Mouse (Mus musculus) lung, postnatal 0 days (tissue): ENCODE data around the gene Rif1. TPM values are rescaled to one million over a fixed set of nuclear protein-coding genes. Genes with fewer than 3 reads are reported as not detected.
A peak's percentile ranks its signal among the peaks of the same experiment; 100 is the strongest.

Source experiments
- ATAC-seq: fragments of 200-750 bp; cut with Nextera tagmentation; 2 replicates; pipeline ENCODE4 v1.8.0; 2017; ENCODE audit warnings: moderate library complexity
- DNase-seq: peaks from one replicate; pipeline ENCODE4 v3.0.0-alpha.2; 2016; ENCODE audit warnings: low spot score
- H3K27ac ChIP-seq: fragments of 300-500 bp; sonication (generic); 2 replicates; pipeline ENCODE4 v1.5.1; 2014; ENCODE audit warnings: antibody characterized with exemption, mild to moderate bottlenecking, low read length, mixed read lengths
- H3K27me3 ChIP-seq: fragments of 300-500 bp; sonication (generic); replicated peaks from 2 replicates; pipeline ENCODE4 v1.6.1; 2014; ENCODE audit warnings: low read length, mixed read lengths; ENCODE audit not compliant: insufficient read depth
- H3K36me3 ChIP-seq: fragments of 300-500 bp; sonication (generic); 2 replicates; pipeline ENCODE4 v1.6.1; 2014; ENCODE audit warnings: low read length, mixed read lengths; ENCODE audit not compliant: insufficient read depth
- H3K4me1 ChIP-seq: fragments of 300-500 bp; sonication (generic); 2 replicates; pipeline ENCODE4 v1.6.1; 2014; ENCODE audit warnings: antibody characterized with exemption, low read depth, low read length, mixed read lengths; ENCODE audit not compliant: insufficient read depth
- H3K4me2 ChIP-seq: fragments of 300-500 bp; sonication (generic); replicated peaks from 2 replicates; pipeline ENCODE4 v1.6.1; 2014; ENCODE audit warnings: low read depth, mild to moderate bottlenecking, low read length, moderate library complexity, mixed read lengths
- H3K4me3 ChIP-seq: fragments of 300-500 bp; sonication (generic); 2 replicates; pipeline ENCODE4 v1.5.1; 2014; ENCODE audit warnings: low read depth, low read length
- H3K9ac ChIP-seq: fragments of 300-500 bp; sonication (generic); replicated peaks from 2 replicates; pipeline ENCODE4 v1.6.1; 2014; ENCODE audit warnings: low read depth, mild to moderate bottlenecking
- H3K9me3 ChIP-seq: fragments of 300-500 bp; sonication (generic); 2 replicates; pipeline ENCODE4 v1.6.1; 2016; ENCODE audit warnings: low read length, mixed read lengths
- CTCF ChIP-seq: IDR thresholded peaks from 2 replicates; pipeline ENCODE4 v1.5.1; 2016; ENCODE audit warnings: antibody characterized with exemption, mild to moderate bottlenecking
- EP300 ChIP-seq: IDR thresholded peaks from 2 replicates; pipeline ENCODE4 v1.6.1; 2016; ENCODE audit warnings: antibody characterized with exemption, mild to moderate bottlenecking, control low read depth
- WGBS: fragments of 180-500 bp; shearing (Covaris S2); extraction: QIAGEN DNeasy Blood & Tissue Kit; methylation state at CpG from one replicate; pipeline ENCODE4 v1.1.7; 2014; 5-methylcytosine and 5-hydroxymethylcytosine counted together
- polyA plus RNA-seq: library from polyadenylated mRNA; unstranded; fragments of >200 nt; fragmentation: Nextera tagmentation; extraction: Ambion mirVana; gene quantifications from 2 replicates; pipeline ENCODE4 v1.2.1, GENCODE M21; 2015

Rif1 gene
- polyA plus RNA-seq, 1 experiment from 2014 or later, result 14.4 TPM

DNA sequence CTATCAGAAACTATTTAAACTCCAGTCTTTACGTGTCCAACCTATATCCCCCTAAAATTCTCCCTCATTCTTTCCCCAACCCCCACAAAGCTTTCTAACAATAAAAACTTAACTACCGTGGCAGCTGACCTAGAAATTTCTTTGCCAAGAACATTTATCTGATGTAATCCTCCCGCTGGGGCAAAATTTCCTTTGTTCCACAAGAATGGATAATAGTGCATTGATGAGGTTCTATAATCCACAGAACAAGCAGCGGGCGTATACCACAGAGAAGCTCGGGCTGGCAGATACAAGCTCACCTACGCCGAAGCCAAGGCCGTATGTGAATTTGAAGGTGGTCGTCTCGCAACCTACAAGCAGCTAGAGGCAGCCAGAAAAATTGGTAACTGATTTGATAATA, 29.1 kb upstream of the Rif1 start:
- TF ChIP-seq CTCF (no peak), EP300 (no peak)
- Histone ChIP-seq H3K4me3 (no peak overlapping the region), H3K4me2 (no peak overlapping the region), H3K9ac (no peak overlapping the region), H3K36me3 (no peaks in the 10 kb centered on the region), H3K27ac (no peak overlapping the region), H3K4me1 (no peaks in the 10 kb centered on the region), H3K9me3 (no peaks in the 10 kb centered on the region), H3K27me3 (no peaks in the 10 kb centered on the region)
- no peak for ATAC-seq
- no peak for DNase-seq
- 89% methylated on average over 11 of the region's 11 CpGs for WGBS

DNA sequence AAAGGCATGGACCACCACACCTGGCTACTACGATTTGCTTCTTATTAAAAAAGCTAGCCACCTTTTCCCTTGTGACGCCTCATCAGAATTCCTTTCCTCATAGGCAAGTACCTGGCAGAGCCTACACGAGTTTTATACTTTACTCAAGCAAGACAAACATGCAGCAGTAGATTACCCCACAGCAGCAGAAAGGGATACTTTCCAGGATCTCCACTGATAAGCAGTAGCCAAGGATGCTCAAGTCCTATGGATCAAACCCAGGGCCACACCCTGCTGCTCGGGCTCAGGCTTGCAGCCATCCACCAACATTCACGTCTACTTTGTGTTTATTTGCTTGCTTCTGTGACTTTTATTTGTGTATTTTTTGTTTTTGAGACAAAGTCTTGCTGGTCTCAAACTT, 26.6 kb upstream of the Rif1 start:
- Histone ChIP-seq H3K4me3 (no peak overlapping the region), H3K4me1 (no peaks in the 10 kb centered on the region), H3K36me3 (no peaks in the 10 kb centered on the region), H3K9ac (no peak overlapping the region), H3K27me3 (no peaks in the 10 kb centered on the region), H3K9me3 (no peaks in the 10 kb centered on the region), H3K27ac (no peak overlapping the region), H3K4me2 (no peak overlapping the region)
- ATAC-seq (no peak), DNase-seq (no peak)
- WGBS, result 69% methylated on average over 5 of the region's 5 CpGs
- TF ChIP-seq EP300, result no peak
- TF ChIP-seq CTCF, result no peak

DNA sequence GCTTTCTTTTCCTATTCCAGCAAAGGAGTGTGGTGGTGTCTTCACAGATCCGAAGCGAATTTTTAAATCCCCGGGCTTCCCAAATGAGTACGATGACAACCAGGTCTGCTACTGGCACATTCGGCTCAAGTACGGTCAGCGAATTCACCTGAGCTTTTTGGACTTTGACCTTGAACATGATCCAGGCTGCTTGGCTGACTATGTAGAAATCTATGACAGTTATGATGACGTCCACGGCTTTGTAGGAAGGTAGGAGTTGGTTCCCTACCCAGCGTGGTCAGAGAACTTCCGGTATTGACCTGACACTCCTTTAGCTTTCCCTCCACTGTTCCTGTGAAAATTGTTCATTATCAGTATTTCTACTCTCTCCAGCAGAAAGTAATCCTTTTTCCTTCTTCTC, 21.8 kb upstream of the Rif1 start:
- Histone ChIP-seq H3K36me3 (no peaks in the 10 kb centered on the region), H3K9ac (no peak overlapping the region), H3K4me1 (no peaks in the 10 kb centered on the region), H3K4me3 (no peak overlapping the region), H3K27me3 (no peaks in the 10 kb centered on the region), H3K9me3 (no peaks in the 10 kb centered on the region), H3K4me2 (no peak overlapping the region), H3K27ac (no peak overlapping the region)
- ATAC-seq, result no peak
- TF ChIP-seq CTCF (no peak), EP300 (no peak)
- 93% methylated on average over 11 of the region's 11 CpGs for WGBS
- DNase-seq, result no peak

DNA sequence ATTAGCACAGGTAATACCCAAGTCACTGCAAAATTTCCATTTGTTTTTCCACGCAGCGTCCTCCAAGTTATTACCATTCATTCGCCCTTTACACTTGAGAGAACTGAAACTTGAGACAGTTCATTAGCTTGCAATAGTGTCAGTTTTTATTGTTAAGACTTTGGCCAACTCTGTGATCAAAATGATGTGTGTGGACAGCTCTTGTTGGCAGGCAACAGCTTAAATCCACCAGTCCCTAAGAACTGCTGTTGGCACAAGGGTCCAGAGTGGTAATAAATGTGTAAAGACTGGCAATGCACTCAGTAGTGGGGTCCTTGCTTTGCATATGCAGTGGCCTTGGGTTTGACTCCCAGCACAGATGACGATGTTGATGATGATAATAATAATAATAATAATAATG, 20.3 kb upstream of the Rif1 start:
- Histone ChIP-seq H3K27ac (no peak overlapping the region), H3K4me2 (no peak overlapping the region), H3K9me3 (no peaks in the 10 kb centered on the region), H3K9ac (no peak overlapping the region), H3K4me3 (no peak overlapping the region), H3K36me3 (no peaks in the 10 kb centered on the region), H3K4me1 (no peaks in the 10 kb centered on the region), H3K27me3 (no peaks in the 10 kb centered on the region)
- DNase-seq (no peak), ATAC-seq (no peak)
- TF ChIP-seq CTCF (no peak), EP300 (no peak)
- WGBS, result 73% methylated on average over 4 of the region's 4 CpGs

DNA sequence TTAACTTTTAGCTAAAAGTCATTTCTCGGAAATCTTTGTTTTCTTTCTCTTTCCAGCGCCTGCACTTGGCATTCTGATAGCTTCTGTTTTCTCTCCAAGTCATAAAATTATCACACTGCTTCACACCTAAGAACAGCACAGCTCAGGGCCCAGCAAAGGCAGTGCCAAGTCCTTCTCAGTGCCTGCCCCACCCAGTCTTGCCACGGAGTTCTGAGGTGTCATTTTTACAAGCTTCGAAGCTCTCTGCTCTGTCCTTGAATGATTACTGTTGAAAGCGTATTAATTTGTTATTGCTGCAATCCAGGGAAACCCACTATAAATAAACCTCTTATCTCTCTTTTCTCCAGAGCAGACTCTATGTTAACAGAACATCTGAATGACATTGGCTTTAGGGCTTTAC, 19.1 kb upstream of the Rif1 start:
- Histone ChIP-seq H3K36me3 (no peaks in the 10 kb centered on the region), H3K9ac (no peak overlapping the region), H3K4me1 (no peaks in the 10 kb centered on the region), H3K27me3 (no peaks in the 10 kb centered on the region), H3K9me3 (no peaks in the 10 kb centered on the region), H3K4me3 (no peak overlapping the region), H3K4me2 (no peak overlapping the region), H3K27ac (no peak overlapping the region)
- TF ChIP-seq CTCF, result no peak
- DNase-seq (peak; percentile 17), ATAC-seq (no peak)
- 31% methylated on average over 5 of the region's 5 CpGs for WGBS

DNA sequence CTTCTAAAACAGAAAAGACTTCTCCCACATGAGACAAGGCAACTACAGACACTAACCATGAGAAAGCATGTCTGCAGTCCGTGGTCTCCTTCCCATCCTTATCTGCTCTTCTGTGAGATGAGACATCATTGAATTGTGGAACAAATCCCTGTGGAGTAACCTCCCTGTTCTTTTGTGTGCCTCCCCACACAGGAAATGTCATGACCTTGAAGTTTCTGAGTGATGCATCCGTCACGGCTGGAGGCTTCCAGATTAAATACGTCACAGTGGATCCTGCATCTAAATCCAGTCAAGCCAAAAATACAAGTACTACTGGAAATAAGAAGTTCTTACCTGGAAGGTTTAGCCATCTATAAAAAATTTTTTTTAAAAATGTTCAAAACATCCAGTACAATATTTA, 17.0 kb upstream of the Rif1 start:
- H3K27ac ChIP-seq, result no peak overlapping the region
- H3K27me3 ChIP-seq, result no peaks in the 10 kb centered on the region
- H3K4me1 ChIP-seq, result no peaks in the 10 kb centered on the region
- TF ChIP-seq CTCF (no peak), EP300 (no peak)
- no peaks in the 10 kb centered on the region for H3K9me3 ChIP-seq
- H3K9ac ChIP-seq, result no peak overlapping the region
- DNase-seq, result no peak
- no peaks in the 10 kb centered on the region for H3K36me3 ChIP-seq
- WGBS, result 43% methylated on average over 4 of the region's 4 CpGs
- ATAC-seq, result no peak
- no peak overlapping the region for H3K4me2 ChIP-seq
- H3K4me3 ChIP-seq, result no peak overlapping the region

DNA sequence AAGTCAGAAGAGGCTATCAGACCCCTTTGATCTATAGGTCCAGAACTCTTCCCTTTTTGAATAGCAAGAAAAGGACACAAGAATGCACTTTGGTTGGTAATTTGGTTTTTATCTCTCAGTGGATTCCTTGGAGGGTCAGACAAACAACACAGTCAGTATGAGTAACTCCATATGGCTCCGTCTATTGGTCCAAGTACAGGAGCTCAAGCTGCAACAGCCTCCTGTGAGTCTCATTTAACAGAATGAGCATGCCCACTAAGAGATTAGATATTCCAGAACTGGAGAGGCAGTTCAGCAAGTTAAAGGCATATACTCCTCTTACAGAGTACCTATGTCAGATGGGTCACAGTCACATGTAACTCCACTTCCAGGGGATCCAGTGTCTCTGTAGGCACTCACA, 15.5 kb upstream of the Rif1 start:
- H3K36me3 ChIP-seq, result no peaks in the 10 kb centered on the region
- H3K9ac ChIP-seq, result no peak overlapping the region
- 66% methylated on average over 1 of the region's 1 CpGs for WGBS
- no peak overlapping the region for H3K4me3 ChIP-seq
- H3K4me2 ChIP-seq, result no peak overlapping the region
- TF ChIP-seq CTCF (no peak), EP300 (no peak)
- H3K4me1 ChIP-seq, result no peaks in the 10 kb centered on the region
- DNase-seq, result no peak
- no peak overlapping the region for H3K27ac ChIP-seq
- H3K27me3 ChIP-seq, result no peaks in the 10 kb centered on the region
- no peaks in the 10 kb centered on the region for H3K9me3 ChIP-seq
- ATAC-seq, result no peak
